Mouse (Mus musculus) spleen, adult 2 months (tissue): ENCODE results near the gene Bok. TPM values are rescaled to one million over a fixed set of nuclear protein-coding genes. Genes with fewer than 3 reads are reported as not detected.
A peak's percentile ranks its signal among the peaks of the same experiment; 100 is the strongest.

Experiments used
- DNase-seq, 2 experiments: peaks; one replicate each; pipeline versions ENCODE4 v3.0.0 to v3.0.0-alpha.2; 2012 to 2021; ENCODE audit warnings: low spot score in 2 of 2, low read depth in 1 of 2
- H3K27ac ChIP-seq: fragments of 200-500 bp; 2 replicates; pipeline ENCODE4 v1.5.1; 2012; ENCODE audit warnings: low read length, inconsistent platforms; ENCODE audit not compliant: insufficient read depth
- H3K27me3 ChIP-seq: fragments of 200-500 bp; 2 replicates; pipeline ENCODE4 v1.6.1; 2012; ENCODE audit warnings: mild to moderate bottlenecking, moderate library complexity, low read length, inconsistent platforms; ENCODE audit not compliant: control insufficient read depth, insufficient read depth
- H3K36me3 ChIP-seq: fragments of 200-500 bp; 2 replicates; pipeline ENCODE4 v1.6.1; 2012; ENCODE audit warnings: mild to moderate bottlenecking, low read length, inconsistent platforms; ENCODE audit not compliant: control insufficient read depth, insufficient read depth
- H3K4me1 ChIP-seq: fragments of 200-500 bp; 2 replicates; pipeline ENCODE4 v1.6.1; 2011; ENCODE audit warnings: inconsistent platforms; ENCODE audit not compliant: control insufficient read depth, insufficient read depth, insufficient read length
- H3K4me3 ChIP-seq: fragments of 200-500 bp; 2 replicates; pipeline ENCODE4 v1.5.1; 2011; ENCODE audit warnings: mild to moderate bottlenecking, inconsistent platforms; ENCODE audit not compliant: insufficient read depth, insufficient read length; ENCODE audit errors: extremely low read depth
- CTCF ChIP-seq: fragments of 200-500 bp; IDR thresholded peaks from 2 replicates; pipeline ENCODE4 v1.5.1; 2011; ENCODE audit warnings: mild to moderate bottlenecking, inconsistent platforms; ENCODE audit not compliant: insufficient read depth, insufficient read length, insufficient replicate concordance; ENCODE audit errors: extremely low read depth
- POLR2A ChIP-seq: fragments of 200-500 bp; IDR thresholded peaks from 2 replicates; pipeline ENCODE4 v1.6.1; 2011; ENCODE audit warnings: low read depth, low read length, inconsistent platforms
- WGBS: fragments of 180-500 bp; shearing (Covaris S2); methylation state at CpG from one replicate; pipeline ENCODE4 v1.1.7; 2018; 5-methylcytosine and 5-hydroxymethylcytosine counted together
- polyA plus RNA-seq: library from polyadenylated mRNA; depleted of rRNA; stranded (reverse); fragments of >200 nt; gene quantifications from 2 replicates; pipeline ENCODE4 v1.2.3, GENCODE M21; 2012

Gene Bok
- polyA plus RNA-seq, 1 experiment = 37.2 TPM

DNA sequence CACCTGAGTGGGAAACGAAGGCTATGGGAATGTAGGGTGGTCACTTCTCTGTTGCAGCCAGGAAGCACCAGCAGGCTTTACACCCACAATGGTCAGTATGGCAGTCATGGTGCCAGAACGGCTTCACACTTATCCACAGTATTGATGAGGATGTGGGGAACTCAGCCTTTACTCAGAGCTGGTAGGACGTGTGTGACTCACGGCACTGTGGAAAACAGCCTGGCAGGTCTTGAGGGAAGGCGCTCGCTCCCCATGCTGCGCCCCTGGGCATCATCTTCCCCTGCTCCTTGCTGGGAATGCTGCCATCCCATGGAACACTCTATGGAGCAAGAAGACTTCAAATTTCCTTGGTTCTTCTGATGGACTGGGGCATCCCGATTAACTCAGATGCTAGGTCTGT lies 5.6 kb downstream of the Bok start:
- H3K36me3 ChIP-seq = no peaks in the 10 kb centered on the region
- 97% methylated on average over 8 of the region's 8 CpGs for WGBS

DNA sequence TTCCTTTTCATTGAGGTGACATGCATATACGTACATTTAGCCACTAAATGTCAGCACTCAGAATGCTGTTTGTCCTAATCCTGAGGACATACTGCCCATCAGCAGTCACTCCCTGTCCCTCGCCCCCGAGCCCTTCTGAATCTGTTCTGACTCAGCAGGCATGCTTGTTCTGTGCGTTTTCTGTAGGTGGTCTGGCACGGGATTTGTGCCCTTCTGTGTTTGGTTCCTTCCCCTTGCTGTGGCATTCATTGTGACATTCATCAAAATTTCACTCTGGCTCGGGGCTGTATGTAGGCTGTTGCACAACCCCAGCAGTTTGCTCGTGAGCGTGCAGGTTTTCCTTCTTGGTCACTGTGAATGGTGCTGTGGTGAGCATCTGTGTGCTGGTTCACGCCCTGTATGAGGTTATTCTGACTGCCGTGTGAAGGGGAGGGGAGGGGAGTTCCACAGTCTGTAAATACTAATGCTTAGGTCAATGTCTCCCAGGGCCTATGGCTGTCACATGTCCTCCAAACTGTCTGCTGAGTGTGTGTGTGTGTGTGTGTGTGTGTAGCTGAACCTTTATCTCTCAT lies 6.4 kb downstream of the Bok start:
- WGBS = 54% methylated on average over 10 of the region's 10 CpGs
- no peaks in the 10 kb centered on the region for H3K27me3 ChIP-seq
- no peaks in the 10 kb centered on the region for H3K4me1 ChIP-seq

More for the DNA sequence above, 5.6 kb downstream of the Bok start:
- Histone ChIP-seq H3K27me3 (peaks cover 5% of the 10 kb centered on the region), H3K4me3 (no peak overlapping the region), H3K4me1 (no peaks in the 10 kb centered on the region), H3K27ac (no peak overlapping the region)
- TF ChIP-seq POLR2A (no peak), CTCF (no peak)
- no peak for DNase-seq

DNA sequence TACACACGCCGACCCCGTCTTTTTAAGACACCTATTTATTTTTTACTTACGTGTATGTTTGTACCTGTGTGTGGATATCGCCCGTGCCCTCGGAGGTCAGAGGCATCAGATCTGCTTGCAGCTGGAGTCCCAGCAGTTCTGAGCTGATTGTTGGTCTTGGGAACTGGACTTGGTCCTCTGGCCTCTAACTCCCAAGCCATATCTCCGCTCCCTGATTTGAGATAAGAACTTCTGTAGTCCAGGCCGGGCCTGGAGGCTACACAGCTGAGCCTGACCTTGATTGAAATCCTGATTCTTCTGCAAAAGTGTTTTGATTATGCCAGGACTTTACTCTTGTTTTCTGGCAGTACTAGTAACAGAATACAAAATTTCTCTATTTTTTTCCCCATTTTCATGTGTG lies 7.3 kb downstream of the Bok start:
- Histone ChIP-seq H3K27ac (no peak overlapping the region), H3K4me3 (no peak overlapping the region), H3K36me3 (no peaks in the 10 kb centered on the region), H3K4me1 (no peaks in the 10 kb centered on the region), H3K27me3 (no peaks in the 10 kb centered on the region)
- DNase-seq = no peak
- WGBS = 92% methylated on average over 9 of the region's 9 CpGs
- TF ChIP-seq POLR2A = no peak
- no peak for TF ChIP-seq CTCF

More for the DNA sequence above, 6.4 kb downstream of the Bok start:
- Histone ChIP-seq H3K36me3 (no peaks in the 10 kb centered on the region), H3K27ac (no peak overlapping the region), H3K4me3 (no peak overlapping the region)
- TF ChIP-seq POLR2A (no peak), CTCF (no peak)
- DNase-seq = no peak

DNA sequence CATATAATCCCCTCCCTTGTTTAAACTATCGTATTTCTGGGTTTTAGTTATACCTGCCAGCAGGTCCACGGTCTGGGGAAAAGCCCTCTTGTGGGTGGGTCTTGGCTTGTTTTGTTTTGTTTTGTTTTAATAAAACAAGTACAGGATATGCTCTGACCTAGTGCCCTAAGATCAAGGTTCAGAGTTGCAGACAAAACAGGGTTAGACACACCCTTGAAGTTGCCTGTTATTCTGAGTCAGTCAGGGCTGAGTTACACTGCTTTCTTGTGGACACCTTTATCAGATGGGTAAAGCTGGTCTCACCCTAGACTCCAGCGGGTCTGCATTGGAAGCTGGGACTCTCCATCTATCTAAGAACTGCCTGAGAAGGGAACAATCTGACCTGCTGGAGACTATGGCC lies 8.0 kb downstream of the Bok start:
- Histone ChIP-seq H3K4me3 (no peak overlapping the region), H3K27me3 (no peaks in the 10 kb centered on the region), H3K27ac (no peak overlapping the region), H3K36me3 (no peaks in the 10 kb centered on the region), H3K4me1 (no peaks in the 10 kb centered on the region)
- DNase-seq = no peak
- 85% methylated on average over 3 of the region's 3 CpGs for WGBS
- no peak for TF ChIP-seq CTCF
- TF ChIP-seq POLR2A = no peak

DNA sequence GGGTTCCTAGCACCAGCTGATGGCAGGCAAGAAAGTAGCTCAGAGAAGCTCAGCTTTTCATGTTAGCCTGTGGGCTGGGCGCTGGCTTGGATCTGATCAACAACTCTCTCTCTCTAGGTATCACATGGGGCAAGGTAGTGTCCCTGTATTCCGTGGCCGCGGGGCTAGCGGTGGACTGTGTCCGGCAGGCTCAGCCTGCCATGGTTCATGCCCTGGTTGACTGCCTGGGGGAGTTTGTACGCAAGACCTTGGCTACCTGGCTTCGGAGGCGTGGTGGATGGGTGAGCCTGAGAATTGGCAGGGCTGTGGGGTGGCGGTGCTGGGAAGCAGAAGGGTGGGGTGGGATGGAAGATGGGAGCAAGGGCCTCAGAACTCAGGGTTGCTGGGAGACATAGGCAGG lies 8.5 kb downstream of the Bok start:
- TF ChIP-seq CTCF = no peak
- TF ChIP-seq POLR2A = no peak
- H3K4me1 ChIP-seq = no peaks in the 10 kb centered on the region
- H3K4me3 ChIP-seq = no peak overlapping the region
- WGBS = 96% methylated on average over 10 of the region's 10 CpGs
- H3K36me3 ChIP-seq = no peaks in the 10 kb centered on the region
- DNase-seq = no peak
- no peak overlapping the region for H3K27ac ChIP-seq
- no peaks in the 10 kb centered on the region for H3K27me3 ChIP-seq

DNA sequence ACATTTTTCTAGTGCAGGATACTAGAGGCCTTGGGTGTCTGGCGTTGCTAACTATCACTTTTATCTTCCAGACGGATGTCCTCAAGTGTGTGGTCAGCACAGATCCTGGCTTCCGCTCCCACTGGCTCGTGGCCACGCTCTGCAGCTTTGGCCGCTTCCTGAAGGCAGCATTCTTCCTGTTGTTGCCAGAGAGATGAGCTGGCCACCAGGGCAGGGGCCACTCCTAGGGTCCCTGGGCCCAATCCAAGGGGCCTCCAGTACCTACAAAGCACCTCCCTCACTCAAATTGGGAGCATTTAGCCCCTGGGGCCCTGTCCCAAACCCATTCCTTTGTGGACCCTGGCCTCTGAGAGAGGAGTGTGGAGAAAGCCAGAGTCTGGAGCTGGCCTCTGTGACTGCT lies 9.5 kb downstream of the Bok start:
- Histone ChIP-seq H3K27me3 (no peaks in the 10 kb centered on the region), H3K36me3 (no peaks in the 10 kb centered on the region), H3K4me3 (no peak overlapping the region), H3K4me1 (no peaks in the 10 kb centered on the region), H3K27ac (peak overlapping the region; percentile 55)
- DNase-seq = no peak
- TF ChIP-seq CTCF (no peak), POLR2A (no peak)
- 85% methylated on average over 6 of the region's 6 CpGs for WGBS

DNA sequence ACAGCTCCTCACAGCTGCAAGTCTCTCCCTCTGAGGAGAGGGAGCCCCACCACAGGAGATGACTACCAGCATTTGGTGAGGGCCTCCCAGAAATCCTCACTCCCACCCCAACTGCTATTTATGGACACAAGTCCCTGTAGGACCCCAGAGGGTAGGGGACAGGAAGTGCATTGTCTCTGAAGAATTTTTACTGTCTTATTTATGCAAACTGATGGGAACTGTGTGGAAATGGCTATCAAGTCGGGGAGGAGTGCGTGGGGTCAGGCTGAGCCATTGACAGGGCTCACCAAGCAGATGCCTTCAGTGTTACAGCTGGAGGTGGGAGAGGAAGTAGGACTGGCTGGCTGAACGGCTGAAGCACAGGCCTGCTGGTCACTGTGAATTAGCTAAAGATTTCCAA lies 11.9 kb downstream of the Bok start:
- H3K4me1 ChIP-seq = no peaks in the 10 kb centered on the region
- H3K27ac ChIP-seq = no peak overlapping the region
- TF ChIP-seq POLR2A (no peak), CTCF (no peak)
- WGBS = 51% methylated on average over 3 of the region's 3 CpGs
- DNase-seq = no peak
- no peaks in the 10 kb centered on the region for H3K36me3 ChIP-seq
- no peak overlapping the region for H3K4me3 ChIP-seq
- no peaks in the 10 kb centered on the region for H3K27me3 ChIP-seq
